Mouse (Mus musculus): Measurements from ENCODE around the gene Pvr. TPM values are rescaled to one million over a fixed set of nuclear protein-coding genes. Genes with fewer than 3 reads are reported as not detected.

Pvr gene
- polyA plus RNA-seq, 1 experiment from 2014 or later = 10.8 TPM

GRCm38 (mm10) chr7:19887849-19888248, 33.1 kb downstream of the Pvr start, which contains the start of gene Ceacam19:
Gene Ceacam19 (minus strand): TSS chr7:19887965.
- Histone ChIP-seq H3K36me3 (ENCODE audit: control insufficient read depth, insufficient read depth, low read length) (no peaks in the 10 kb centered on the region), H3K27me3 (ENCODE audit: control insufficient read depth, insufficient read depth, low read length) (no peaks in the 10 kb centered on the region), H3K4me1 (ENCODE audit: control insufficient read depth, insufficient read depth, low read length) (no peaks in the 10 kb centered on the region), H3K27ac (ENCODE audit: low read depth, low read length) (no peak within 1 kb of the TSS), H3K9me3 (ENCODE audit: control insufficient read depth, low read length) (no peaks in the 10 kb centered on the region), H3K9ac (ENCODE audit: low read depth, low read length) (no peak within 1 kb of the TSS), H3K4me3 (ENCODE audit: low read length) (no peak within 1 kb of the TSS), H3K4me2 (replicated peaks; ENCODE audit: low read depth, low read length) (no peak within 1 kb of the TSS)
- WGBS = 72% methylated on average over 7 of the region's 7 CpGs
- no peak for ATAC-seq (ENCODE audit: low FRiP score, low TSS enrichment)

GRCm38 (mm10) chr7:19880754-19881153, 40.2 kb downstream of the Pvr start:
- H3K4me1 ChIP-seq (ENCODE audit: control insufficient read depth, insufficient read depth, low read length) = no peaks in the 10 kb centered on the region
- H3K9me3 ChIP-seq (ENCODE audit: control insufficient read depth, low read length) = no peaks in the 10 kb centered on the region
- no peak overlapping the region for H3K4me2 ChIP-seq (replicated peaks; ENCODE audit: low read depth, low read length)
- no peak for ATAC-seq (ENCODE audit: low FRiP score, low TSS enrichment)
- no peaks in the 10 kb centered on the region for H3K36me3 ChIP-seq (ENCODE audit: control insufficient read depth, insufficient read depth, low read length)
- no peak overlapping the region for H3K9ac ChIP-seq (ENCODE audit: low read depth, low read length)
- H3K27me3 ChIP-seq (ENCODE audit: control insufficient read depth, insufficient read depth, low read length) = no peaks in the 10 kb centered on the region
- 81% methylated on average over 8 of the region's 8 CpGs for WGBS
- no peak overlapping the region for H3K4me3 ChIP-seq (ENCODE audit: low read length)
- H3K27ac ChIP-seq (ENCODE audit: low read depth, low read length) = no peak overlapping the region

DNA sequence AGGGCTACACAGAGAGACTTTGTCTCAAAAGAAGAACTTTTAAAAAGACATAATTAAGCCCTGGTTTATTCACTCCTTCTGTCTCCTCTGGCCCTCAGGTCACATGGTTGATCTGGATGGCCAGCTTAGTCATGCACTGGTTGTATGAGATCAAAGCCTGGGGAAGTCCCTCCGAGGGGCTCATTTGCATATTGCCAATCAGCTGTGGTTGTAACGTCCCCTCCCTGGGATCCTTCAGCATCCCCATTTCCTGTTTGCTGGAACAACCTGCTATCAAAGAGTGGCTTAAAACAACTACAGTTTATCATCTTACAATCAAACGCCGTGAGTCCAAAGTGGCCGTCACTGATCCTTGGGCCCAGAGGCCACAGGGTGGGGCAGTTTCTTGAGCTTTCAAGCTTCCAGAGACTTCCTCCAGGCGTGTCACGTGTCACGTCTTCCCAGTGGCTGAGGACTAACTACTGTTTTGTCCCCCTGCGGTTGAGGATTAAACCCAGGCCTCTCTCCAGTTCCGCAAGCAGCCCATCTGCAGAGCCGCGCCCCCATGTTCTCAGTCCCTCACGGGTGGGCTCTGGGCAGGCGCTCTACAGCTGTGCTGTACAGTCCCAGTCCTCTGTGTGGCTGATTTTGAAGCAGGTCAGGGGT, 44.1 kb downstream of the Pvr start:
- no peaks in the 10 kb centered on the region for H3K9me3 ChIP-seq (ENCODE audit: control insufficient read depth, low read length)
- no peak overlapping the region for H3K4me3 ChIP-seq (ENCODE audit: low read length)
- H3K9ac ChIP-seq (ENCODE audit: low read depth, low read length) = no peak overlapping the region
- ATAC-seq (ENCODE audit: low FRiP score, low TSS enrichment) = 0 out of 2 replicates have a peak, but pooled peaks have one; percentile 29
- no peak overlapping the region for H3K27ac ChIP-seq (ENCODE audit: low read depth, low read length)
- no peaks in the 10 kb centered on the region for H3K27me3 ChIP-seq (ENCODE audit: control insufficient read depth, insufficient read depth, low read length)
- no peaks in the 10 kb centered on the region for H3K4me1 ChIP-seq (ENCODE audit: control insufficient read depth, insufficient read depth, low read length)
- WGBS = 37% methylated on average over 14 of the region's 14 CpGs
- no peaks in the 10 kb centered on the region for H3K36me3 ChIP-seq (ENCODE audit: control insufficient read depth, insufficient read depth, low read length)
- H3K4me2 ChIP-seq (replicated peaks; ENCODE audit: low read depth, low read length) = no peak overlapping the region

- Histone ChIP-seq H3K4me2 (replicated peaks; ENCODE audit: low read depth, low read length) (no peak overlapping the region), H3K9ac (ENCODE audit: low read depth, low read length) (no peak overlapping the region), H3K27ac (ENCODE audit: low read depth, low read length) (no peak overlapping the region), H3K27me3 (ENCODE audit: control insufficient read depth, insufficient read depth, low read length) (no peaks in the 10 kb centered on the region), H3K9me3 (ENCODE audit: control insufficient read depth, low read length) (no peaks in the 10 kb centered on the region), H3K4me1 (ENCODE audit: control insufficient read depth, insufficient read depth, low read length) (no peaks in the 10 kb centered on the region), H3K4me3 (ENCODE audit: low read length) (no peak overlapping the region), H3K36me3 (ENCODE audit: control insufficient read depth, insufficient read depth, low read length) (no peaks in the 10 kb centered on the region)
- ATAC-seq (ENCODE audit: low FRiP score, low TSS enrichment) = peak; percentile 58; the same call in 1 of the 2 replicates
- WGBS = 53% methylated on average over 13 of the region's 13 CpGs
Measured at GRCm38 (mm10) chr7:19875948-19876682, 44.8 kb downstream of the Pvr start.

GRCm38 (mm10) chr7:19871943-19872601, 48.9 kb downstream of the Pvr start:
- Histone ChIP-seq H3K4me1 (ENCODE audit: control insufficient read depth, insufficient read depth, low read length) (no peaks in the 10 kb centered on the region), H3K4me3 (ENCODE audit: low read length) (no peak overlapping the region), H3K9ac (ENCODE audit: low read depth, low read length) (no peak overlapping the region), H3K36me3 (ENCODE audit: control insufficient read depth, insufficient read depth, low read length) (no peaks in the 10 kb centered on the region), H3K4me2 (replicated peaks; ENCODE audit: low read depth, low read length) (no peak overlapping the region), H3K9me3 (ENCODE audit: control insufficient read depth, low read length) (no peaks in the 10 kb centered on the region), H3K27ac (ENCODE audit: low read depth, low read length) (no peak overlapping the region), H3K27me3 (ENCODE audit: control insufficient read depth, insufficient read depth, low read length) (no peaks in the 10 kb centered on the region)
- no peak for ATAC-seq (ENCODE audit: low FRiP score, low TSS enrichment)
- WGBS = 49% methylated on average over 5 of the region's 5 CpGs

- no peaks in the 10 kb centered on the region for H3K27me3 ChIP-seq (ENCODE audit: control insufficient read depth, insufficient read depth, low read length)
- ATAC-seq (ENCODE audit: low FRiP score, low TSS enrichment) = no peak
- 71% methylated on average over 10 of the region's 10 CpGs for WGBS
Measured at GRCm38 (mm10) chr7:19871137-19871621, 49.8 kb downstream of the Pvr start.

GRCm38 (mm10) chr7:19867751-19868399, 53.1 kb downstream of the Pvr start:
- Histone ChIP-seq H3K4me2 (replicated peaks; ENCODE audit: low read depth, low read length) (no peak overlapping the region), H3K9ac (ENCODE audit: low read depth, low read length) (no peak overlapping the region), H3K36me3 (ENCODE audit: control insufficient read depth, insufficient read depth, low read length) (no peaks in the 10 kb centered on the region), H3K4me1 (ENCODE audit: control insufficient read depth, insufficient read depth, low read length) (no peaks in the 10 kb centered on the region), H3K9me3 (ENCODE audit: control insufficient read depth, low read length) (no peaks in the 10 kb centered on the region), H3K4me3 (ENCODE audit: low read length) (no peak overlapping the region), H3K27ac (ENCODE audit: low read depth, low read length) (no peak overlapping the region), H3K27me3 (ENCODE audit: control insufficient read depth, insufficient read depth, low read length) (no peaks in the 10 kb centered on the region)
- ATAC-seq (ENCODE audit: low FRiP score, low TSS enrichment) = no peak
- 89% methylated on average over 16 of the region's 16 CpGs for WGBS

More at GRCm38 (mm10) chr7:19871137-19871621, 49.8 kb downstream of the Pvr start:
- no peak overlapping the region for H3K9ac ChIP-seq (ENCODE audit: low read depth, low read length)
- no peaks in the 10 kb centered on the region for H3K36me3 ChIP-seq (ENCODE audit: control insufficient read depth, insufficient read depth, low read length)
- no peak overlapping the region for H3K4me3 ChIP-seq (ENCODE audit: low read length)
- H3K9me3 ChIP-seq (ENCODE audit: control insufficient read depth, low read length) = no peaks in the 10 kb centered on the region
- H3K4me1 ChIP-seq (ENCODE audit: control insufficient read depth, insufficient read depth, low read length) = no peaks in the 10 kb centered on the region
- no peak overlapping the region for H3K27ac ChIP-seq (ENCODE audit: low read depth, low read length)
- H3K4me2 ChIP-seq (replicated peaks; ENCODE audit: low read depth, low read length) = no peak overlapping the region

DNA sequence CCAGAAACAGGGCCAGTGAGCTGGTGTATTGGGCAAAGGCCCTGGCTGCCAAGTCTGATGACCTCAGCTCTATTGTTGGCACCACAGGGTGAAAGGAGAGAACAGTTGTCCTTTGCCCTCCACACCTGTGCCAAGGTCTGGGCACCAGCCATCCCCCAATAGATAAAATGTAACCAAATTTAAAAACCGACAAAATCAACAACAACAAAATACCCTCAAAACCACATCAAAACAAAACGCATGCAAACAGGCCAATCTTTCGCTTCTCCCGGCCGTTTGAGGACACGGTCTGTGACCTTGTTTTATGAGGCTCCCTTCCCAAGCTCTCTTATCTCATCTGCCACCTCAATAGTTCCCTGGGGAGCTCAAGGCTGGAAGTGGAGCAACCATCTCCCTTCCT, 54.5 kb downstream of the Pvr start:
- no peak overlapping the region for H3K4me3 ChIP-seq (ENCODE audit: low read length)
- H3K27ac ChIP-seq (ENCODE audit: low read depth, low read length) = no peak overlapping the region
- H3K9ac ChIP-seq (ENCODE audit: low read depth, low read length) = no peak overlapping the region
- H3K4me2 ChIP-seq (replicated peaks; ENCODE audit: low read depth, low read length) = no peak overlapping the region
- no peaks in the 10 kb centered on the region for H3K4me1 ChIP-seq (ENCODE audit: control insufficient read depth, insufficient read depth, low read length)
- no peaks in the 10 kb centered on the region for H3K36me3 ChIP-seq (ENCODE audit: control insufficient read depth, insufficient read depth, low read length)
- no peaks in the 10 kb centered on the region for H3K27me3 ChIP-seq (ENCODE audit: control insufficient read depth, insufficient read depth, low read length)
- whole genome bisulfite sequencing = 61% methylated on average over 6 of the region's 6 CpGs
- no peak for ATAC-seq (ENCODE audit: low FRiP score, low TSS enrichment)
- H3K9me3 ChIP-seq (ENCODE audit: control insufficient read depth, low read length) = no peaks in the 10 kb centered on the region

Measured in kidney, embryonic 14.5 days (tissue).